Mouse (Mus musculus): ENCODE data around the gene Gm8882. TPM values are rescaled to one million over a fixed set of nuclear protein-coding genes. Genes with fewer than 3 reads are reported as not detected.
"Not testable (repeated sequence)": the region's sequence is repeated elsewhere in the genome, so short reads cannot be mapped to it uniquely, and the experiment has no call there.

Gene Gm8882
- not detected in 2 replicates for polyA plus RNA-seq (2014; fragmentation: Nextera tagmentation; extraction: Ambion mirVana)

- DNase-seq; ATAC-seq (ENCODE audit: insufficient read depth); H3K27me3 ChIP-seq (ENCODE audit: insufficient read depth, low read length); H3K9me3 ChIP-seq (ENCODE audit: low read depth, low read length); H3K4me1 ChIP-seq (ENCODE audit: insufficient read depth); H3K4me2 ChIP-seq; H3K36me3 ChIP-seq (ENCODE audit: insufficient read depth); H3K9ac ChIP-seq; H3K27ac ChIP-seq (ENCODE audit: low read depth); H3K4me3 ChIP-seq (ENCODE audit: low read depth, low read length): not testable (repeated sequence)
- WGBS, result 73% methylated on average over 1 of the region's 1 CpGs
Observed at GRCm38 (mm10) chr6:132364034-132364433, at the start of gene Gm8882. Gm8882 (minus strand) TSS chr6:132364134.

GRCm38 (mm10) chr6:132314657-132315056, 49.3 kb downstream of the Gm8882 start, which contains the start of gene Prpmp5:
Prpmp5 (minus strand) TSS chr6:132314757.
- not testable (repeated sequence) for H3K4me1 ChIP-seq (ENCODE audit: insufficient read depth); DNase-seq; H3K27me3 ChIP-seq (ENCODE audit: insufficient read depth, low read length); H3K4me2 ChIP-seq; H3K36me3 ChIP-seq (ENCODE audit: insufficient read depth); ATAC-seq (ENCODE audit: insufficient read depth); H3K27ac ChIP-seq (ENCODE audit: low read depth); H3K4me3 ChIP-seq (ENCODE audit: low read depth, low read length); H3K9me3 ChIP-seq (ENCODE audit: low read depth, low read length); H3K9ac ChIP-seq

Other genes with a start within 250 kb of the Gm8882 start
- not detected in 2 replicates for gene Prb1, start 153.6 kb downstream of the Gm8882 start, polyA plus RNA-seq (2014; fragmentation: Nextera tagmentation; extraction: Ambion mirVana)
- not detected in 2 replicates for gene Prpmp5, start 49.4 kb downstream of the Gm8882 start, polyA plus RNA-seq (2014; fragmentation: Nextera tagmentation; extraction: Ambion mirVana)
- gene Prh1, start 205.7 kb upstream of the Gm8882 start, polyA plus RNA-seq (2014; fragmentation: Nextera tagmentation; extraction: Ambion mirVana), result not detected in 2 replicates
- not detected in 2 replicates for gene Prp2, start 231.8 kb upstream of the Gm8882 start, polyA plus RNA-seq (2014; fragmentation: Nextera tagmentation; extraction: Ambion mirVana)